Mouse (Mus musculus): ENCODE results near the gene Rnd1. TPM values are rescaled to one million over a fixed set of nuclear protein-coding genes. Genes with fewer than 3 reads are reported as not detected.

Rnd1 gene
- total RNA-seq (2022), result 1 to 10 TPM; 1.0 to 2.3 (median 1.1) TPM

GRCm38 (mm10) chr15:98676940-98677728, at the start of gene Rnd1:
Gene Rnd1, minus strand, starts transcription at chr15:98677461.
- peak; percentile 64 to 71 for DNase-seq (ENCODE audit: low spot score in 2 of 2)

GRCm38 (mm10) chr15:98726746-98727145, 49.5 kb upstream of the Rnd1 start:
- DNase-seq (ENCODE audit: low spot score in 2 of 2), result no peak

GRCm38 (mm10) chr15:98726079-98726478, 48.8 kb upstream of the Rnd1 start:
- DNase-seq (ENCODE audit: low spot score in 2 of 2), result no peak

GRCm38 (mm10) chr15:98724441-98724840, 47.2 kb upstream of the Rnd1 start:
- DNase-seq (ENCODE audit: low spot score in 2 of 2), result no peak

GRCm38 (mm10) chr15:98722854-98723253, 45.6 kb upstream of the Rnd1 start:
- DNase-seq (ENCODE audit: low spot score in 2 of 2), result no peak

- no peak for DNase-seq (ENCODE audit: low spot score in 2 of 2)
These were observed 44.9 kb upstream of the Rnd1 start for GRCm38 (mm10) chr15:98722191-98722590.

- no peak for DNase-seq (ENCODE audit: low spot score in 2 of 2)
These were observed 40.0 kb upstream of the Rnd1 start for GRCm38 (mm10) chr15:98717301-98717700.

GRCm38 (mm10) chr15:98714230-98714652, 37.0 kb upstream of the Rnd1 start:
- DNase-seq (ENCODE audit: low spot score in 2 of 2), result no peak

- DNase-seq (ENCODE audit: low spot score in 2 of 2), result peak in 1 of 2 experiments; percentile 24
These were observed 33.2 kb upstream of the Rnd1 start for GRCm38 (mm10) chr15:98710442-98710841.

GRCm38 (mm10) chr15:98707766-98708372, 30.6 kb upstream of the Rnd1 start, which contains the start of gene Ccdc65:
Gene Ccdc65, plus strand, starts transcription at chr15:98708207.
- DNase-seq (ENCODE audit: low spot score in 2 of 2), result peak; percentile 84

GRCm38 (mm10) chr15:98704312-98704711, 27.1 kb upstream of the Rnd1 start:
- DNase-seq (ENCODE audit: low spot score in 2 of 2), result no peak

- peak; percentile 63 to 77 for DNase-seq (ENCODE audit: low spot score in 2 of 2)
These were observed 22.2 kb upstream of the Rnd1 start for GRCm38 (mm10) chr15:98699190-98700105.

- no peak for DNase-seq (ENCODE audit: low spot score in 2 of 2)
These were observed 19.0 kb upstream of the Rnd1 start for GRCm38 (mm10) chr15:98696216-98696615.

- no peak for DNase-seq (ENCODE audit: low spot score in 2 of 2)
These were observed 18.5 kb upstream of the Rnd1 start for GRCm38 (mm10) chr15:98695726-98696125.

GRCm38 (mm10) chr15:98692171-98692715, 15.0 kb upstream of the Rnd1 start:
- DNase-seq (ENCODE audit: low spot score in 2 of 2), result no peak

GRCm38 (mm10) chr15:98691486-98692147, 14.4 kb upstream of the Rnd1 start:
- DNase-seq (ENCODE audit: low spot score in 2 of 2), result no peak

- DNase-seq (ENCODE audit: low spot score in 2 of 2), result no peak
These were observed 12.4 kb upstream of the Rnd1 start for GRCm38 (mm10) chr15:98689682-98690081.

- DNase-seq (ENCODE audit: low spot score in 2 of 2), result no peak
These were observed 8.7 kb upstream of the Rnd1 start for GRCm38 (mm10) chr15:98685926-98686325.

GRCm38 (mm10) chr15:98683746-98684145, 6.5 kb upstream of the Rnd1 start:
- no peak for DNase-seq (ENCODE audit: low spot score in 2 of 2)

GRCm38 (mm10) chr15:98683177-98683576, 5.9 kb upstream of the Rnd1 start:
- no peak for DNase-seq (ENCODE audit: low spot score in 2 of 2)

- DNase-seq (ENCODE audit: low spot score in 2 of 2), result no peak
These were observed 4.4 kb upstream of the Rnd1 start for GRCm38 (mm10) chr15:98681633-98682032.

Measured in gastrocnemius, adult 8-10 months (tissue).